Mouse (Mus musculus) MN1 (cell line): ENCODE measurements around the gene Neu3.
"Not testable (repeated sequence)": the region's sequence is repeated elsewhere in the genome, so short reads cannot be mapped to it uniquely, and the experiment has no call there.

Experiments used
- DNase-seq: peaks from one replicate; pipeline ENCODE4 v3.0.0-alpha.2; 2016; ENCODE audit warnings: low spot score

Gene Neu3

GRCm38 (mm10) chr7:99833846-99834222, 5.6 kb upstream of the Neu3 start:
- DNase-seq: no peak

- no peak for DNase-seq
Observed at GRCm38 (mm10) chr7:99833115-99833845, 5.1 kb upstream of the Neu3 start.

GRCm38 (mm10) chr7:99826096-99826495, 2.1 kb downstream of the Neu3 start:
- DNase-seq: no peak

- DNase-seq: no peak
Observed at GRCm38 (mm10) chr7:99825511-99825910, 2.7 kb downstream of the Neu3 start.

GRCm38 (mm10) chr7:99824649-99825483, 3.4 kb downstream of the Neu3 start:
- DNase-seq: no peak

DNA sequence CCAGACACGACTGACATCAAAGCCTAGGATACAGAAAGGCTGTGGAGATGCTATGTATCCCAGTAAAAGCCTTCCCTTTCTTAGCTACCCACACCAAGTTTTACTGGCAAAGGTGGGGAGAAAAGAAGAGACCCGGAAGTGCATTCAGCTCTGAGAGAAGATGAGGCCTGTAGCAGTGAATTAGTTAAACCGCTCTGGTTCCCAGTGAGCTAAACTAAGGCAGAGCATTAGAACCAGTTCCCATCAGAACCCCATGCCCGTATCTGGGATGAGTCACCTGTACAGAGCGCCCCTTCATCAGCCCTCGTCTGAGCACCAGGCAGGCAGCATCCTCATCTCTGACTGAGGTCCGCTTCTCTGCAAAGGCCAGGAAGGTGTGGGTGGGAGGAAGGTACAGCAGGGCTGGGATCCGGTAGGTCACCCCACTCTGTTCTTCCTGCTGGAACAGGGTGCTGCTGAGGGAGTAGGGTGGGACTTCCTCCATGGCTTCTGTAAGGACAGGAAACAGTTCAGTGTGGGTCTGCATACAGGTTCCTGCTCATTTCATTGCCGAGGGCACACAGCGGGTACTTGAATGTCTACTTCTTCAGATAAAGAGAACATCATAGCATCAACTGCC, 5.1 kb downstream of the Neu3 start:
- no peak for DNase-seq

GRCm38 (mm10) chr7:99822426-99822825, 5.8 kb downstream of the Neu3 start:
- no peak for DNase-seq

DNA sequence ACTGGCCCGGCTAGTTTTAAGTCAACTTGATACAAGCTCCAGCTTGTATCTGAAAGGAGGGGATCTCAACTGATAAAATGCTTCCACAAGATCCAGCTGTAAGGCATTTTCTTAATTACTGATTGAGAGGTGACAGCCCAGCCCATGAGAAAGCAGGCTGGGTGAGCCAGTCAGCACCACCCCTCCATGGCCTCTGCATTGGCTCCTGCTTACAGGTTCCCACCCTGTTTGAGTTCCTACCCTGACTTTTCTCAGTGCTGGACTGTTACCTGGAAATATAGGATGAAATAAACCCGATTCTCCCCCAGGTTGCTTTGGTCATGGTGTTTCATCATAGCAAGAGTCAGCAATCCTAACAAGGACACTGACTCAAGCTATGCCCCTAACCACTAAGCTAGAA, 6.3 kb downstream of the Neu3 start:
- no peak for DNase-seq

DNA sequence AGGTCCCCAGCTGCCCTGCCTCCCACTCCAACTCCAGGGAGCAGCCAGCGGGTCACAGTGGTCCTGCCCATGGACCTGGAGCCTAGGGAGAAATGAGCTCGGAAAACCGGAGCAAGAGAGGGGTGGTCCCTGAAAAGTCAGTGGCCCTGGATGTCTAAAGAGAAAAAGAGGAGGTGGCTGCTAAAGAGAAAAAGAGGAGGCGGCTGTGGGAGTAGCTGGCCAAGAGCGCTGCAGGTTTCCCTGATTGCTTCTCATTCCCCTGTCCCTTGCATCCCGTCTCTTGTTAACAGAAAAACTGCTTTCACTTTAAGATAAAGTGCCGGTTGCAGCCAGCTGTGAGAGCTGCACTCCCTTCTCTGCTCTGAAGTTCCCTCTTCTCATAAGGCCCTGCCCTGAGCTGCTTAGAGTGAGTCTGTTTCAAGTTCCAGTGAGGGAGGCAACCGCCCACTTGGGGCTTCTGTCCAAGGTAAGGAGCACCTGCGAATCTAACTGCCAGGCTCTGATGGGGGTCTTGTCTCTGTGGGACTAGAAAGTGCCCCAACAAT, 10.0 kb downstream of the Neu3 start:
- DNase-seq: not testable (repeated sequence)

- DNase-seq: no peak
Observed at GRCm38 (mm10) chr7:99813394-99813793, 14.8 kb downstream of the Neu3 start.

- DNase-seq: no peak
Observed at GRCm38 (mm10) chr7:99811661-99812060, 16.6 kb downstream of the Neu3 start.

DNA sequence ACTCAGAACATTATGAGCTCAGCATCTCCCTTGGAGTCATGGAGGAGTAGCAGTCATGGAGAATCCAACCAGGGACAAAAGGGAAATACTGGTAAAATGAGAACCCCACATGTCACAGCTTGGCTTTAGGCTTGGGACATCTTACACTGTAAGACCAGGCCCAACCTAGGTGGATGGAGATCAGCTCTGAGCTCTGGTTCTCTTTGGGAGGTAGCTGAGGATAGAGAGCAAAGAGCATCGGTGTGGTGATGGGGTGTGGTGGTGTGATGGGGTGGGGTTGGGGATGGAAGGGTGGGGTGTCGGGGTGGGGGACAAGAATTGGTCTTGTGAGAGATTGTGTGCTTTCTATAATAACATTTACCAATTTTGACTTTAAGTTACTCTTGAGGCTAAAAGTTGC, 17.4 kb downstream of the Neu3 start:
- DNase-seq: no peak

DNA sequence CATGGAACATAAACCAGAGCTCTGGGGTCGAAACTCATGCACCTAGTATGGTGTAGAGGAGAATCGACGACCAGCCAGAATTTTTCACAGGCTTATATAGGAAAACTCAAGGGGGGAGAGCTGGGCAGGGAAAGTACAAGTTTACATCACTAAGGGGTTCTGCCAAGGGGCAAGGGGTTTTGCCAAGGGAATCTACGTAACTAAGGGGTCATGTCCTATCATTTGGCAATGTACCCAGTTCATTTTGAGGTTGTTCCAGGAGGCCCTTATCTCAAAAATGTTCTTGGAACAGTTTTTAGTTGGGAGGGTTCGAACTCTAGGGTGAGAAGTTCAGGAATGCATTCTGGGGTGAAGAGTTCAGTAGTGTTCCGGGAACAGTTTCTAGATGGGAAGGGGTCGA, 21.2 kb downstream of the Neu3 start:
- not testable (repeated sequence) for DNase-seq

GRCm38 (mm10) chr7:99805340-99805739, 22.9 kb downstream of the Neu3 start:
- DNase-seq: no peak

DNA sequence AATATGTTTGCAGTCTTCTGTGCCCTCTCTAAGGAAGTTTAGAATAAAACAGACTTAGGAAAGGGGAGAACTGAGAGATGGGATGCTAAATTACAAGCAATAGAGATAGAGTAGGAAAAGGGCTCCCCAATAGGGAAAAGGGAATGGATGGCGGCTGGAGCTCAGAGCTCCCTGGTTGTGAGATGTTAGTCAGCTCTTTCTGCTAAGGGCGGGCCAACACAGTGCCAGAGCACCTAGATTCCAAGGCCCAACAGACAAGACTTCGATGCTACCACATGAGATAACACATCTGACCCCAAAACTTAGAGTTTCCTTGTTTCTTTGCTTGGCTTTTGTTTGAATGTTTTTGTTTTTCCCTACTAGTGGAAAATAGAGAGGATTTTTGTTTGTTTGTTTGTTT, 24.2 kb downstream of the Neu3 start:
- not testable (repeated sequence) for DNase-seq

GRCm38 (mm10) chr7:99803535-99803934, 24.7 kb downstream of the Neu3 start:
- DNase-seq: no peak

- no peak for DNase-seq
Observed at GRCm38 (mm10) chr7:99799118-99799517, 29.1 kb downstream of the Neu3 start.

DNA sequence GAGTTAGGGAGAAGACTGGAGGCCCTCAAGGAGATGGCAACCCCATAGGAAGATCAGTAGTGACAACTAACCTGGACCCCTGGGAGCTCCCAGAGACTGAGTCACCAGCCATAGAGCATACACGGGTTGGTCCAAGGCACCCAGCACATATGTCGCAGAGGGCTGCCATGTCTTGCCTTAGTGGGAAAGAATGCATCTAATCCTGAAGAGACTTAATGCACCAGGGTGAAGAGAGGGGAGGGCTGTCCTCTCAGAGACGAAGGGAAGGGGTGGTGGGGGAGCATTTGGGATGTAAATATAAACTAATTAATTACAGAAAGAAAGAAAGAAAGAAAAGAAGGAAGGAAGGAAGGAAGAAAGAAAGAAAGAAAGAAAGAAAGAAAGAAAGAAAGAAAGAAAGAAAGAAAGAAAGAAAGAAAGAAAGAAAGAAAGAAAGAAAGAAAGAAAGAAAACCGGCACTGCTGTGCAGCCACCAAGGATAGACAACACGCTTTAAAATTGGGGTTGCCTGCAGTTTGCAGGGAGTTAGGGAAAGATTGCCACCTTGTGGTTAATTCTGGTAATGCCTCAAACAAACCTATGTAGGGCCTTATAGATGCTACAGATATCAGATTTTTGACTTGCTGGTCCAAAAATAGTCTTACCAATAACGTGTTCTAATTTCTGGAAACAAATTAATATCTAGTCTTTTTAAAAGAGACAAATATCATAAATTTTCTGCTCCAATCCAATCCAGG, 30.1 kb downstream of the Neu3 start:
- DNase-seq: peak; percentile 91

DNA sequence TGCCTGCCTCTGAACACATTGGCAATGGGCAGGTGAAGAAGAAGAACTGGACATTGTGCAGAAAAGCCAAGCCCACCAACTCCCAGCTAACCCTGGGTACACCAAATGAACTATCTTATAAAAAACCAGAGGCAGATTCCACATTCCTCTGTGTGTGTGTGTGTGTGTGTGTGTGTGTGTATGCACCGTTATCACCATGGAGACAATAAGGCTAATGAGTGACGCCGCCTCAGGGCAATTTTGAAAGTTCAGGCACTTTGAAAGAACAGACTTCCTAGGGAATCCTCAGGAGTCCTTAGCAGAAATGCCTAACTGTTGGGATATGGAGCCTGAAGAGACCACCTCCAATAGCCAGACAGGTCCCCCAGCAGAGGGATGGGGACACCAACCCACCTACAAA, 31.0 kb downstream of the Neu3 start:
- DNase-seq: peak; percentile 26

GRCm38 (mm10) chr7:99796471-99796870, 31.7 kb downstream of the Neu3 start:
- DNase-seq: peak; percentile 18

GRCm38 (mm10) chr7:99795192-99795981, 32.8 kb downstream of the Neu3 start:
- peak; percentile 83 for DNase-seq
